Mouse (Mus musculus) adrenal gland, postnatal 36 days (tissue): ENCODE measurements around the gene Cnot1. TPM values are rescaled to one million over a fixed set of nuclear protein-coding genes. Genes with fewer than 3 reads are reported as not detected.

Experiments used
- DNase-seq, 2 experiments: peaks; one replicate each; pipeline ENCODE4 v3.0.0; 2021; ENCODE audit warnings: mixed read lengths in 1 of 2
- total RNA-seq, 2 experiments: library from RNA; stranded (reverse); gene quantifications; 2 replicates each; pipeline ENCODE4 v1.2.3; 2021

Cnot1 gene
- total RNA-seq, 2 experiments from 2014 or later, result 148 to 168 TPM

- no peak for DNase-seq
Measured at GRCm38 (mm10) chr8:95738596-95738995, 68.7 kb downstream of the Cnot1 start.

DNA sequence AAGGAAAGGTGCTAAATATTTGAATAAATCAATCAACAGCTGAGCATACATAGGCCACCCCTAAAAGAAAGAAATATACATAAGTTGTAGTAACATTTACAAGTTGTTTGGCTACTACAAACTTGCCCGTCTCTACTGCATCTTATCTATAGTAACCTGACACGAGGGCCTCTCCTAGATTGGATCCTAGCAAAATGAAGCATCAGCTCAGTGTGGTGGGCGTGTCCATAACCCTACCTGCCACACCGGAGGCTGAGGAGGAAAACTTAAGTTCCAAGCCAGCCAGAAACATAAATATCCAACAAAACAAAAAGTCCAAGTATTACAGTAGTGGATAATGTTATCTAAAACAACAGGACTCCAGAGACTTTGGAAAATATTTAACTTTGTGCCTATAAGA, 79.6 kb downstream of the Cnot1 start:
- DNase-seq, result no peak

- no peak for DNase-seq
Measured at GRCm38 (mm10) chr8:95716546-95717335, 90.5 kb downstream of the Cnot1 start.

DNA sequence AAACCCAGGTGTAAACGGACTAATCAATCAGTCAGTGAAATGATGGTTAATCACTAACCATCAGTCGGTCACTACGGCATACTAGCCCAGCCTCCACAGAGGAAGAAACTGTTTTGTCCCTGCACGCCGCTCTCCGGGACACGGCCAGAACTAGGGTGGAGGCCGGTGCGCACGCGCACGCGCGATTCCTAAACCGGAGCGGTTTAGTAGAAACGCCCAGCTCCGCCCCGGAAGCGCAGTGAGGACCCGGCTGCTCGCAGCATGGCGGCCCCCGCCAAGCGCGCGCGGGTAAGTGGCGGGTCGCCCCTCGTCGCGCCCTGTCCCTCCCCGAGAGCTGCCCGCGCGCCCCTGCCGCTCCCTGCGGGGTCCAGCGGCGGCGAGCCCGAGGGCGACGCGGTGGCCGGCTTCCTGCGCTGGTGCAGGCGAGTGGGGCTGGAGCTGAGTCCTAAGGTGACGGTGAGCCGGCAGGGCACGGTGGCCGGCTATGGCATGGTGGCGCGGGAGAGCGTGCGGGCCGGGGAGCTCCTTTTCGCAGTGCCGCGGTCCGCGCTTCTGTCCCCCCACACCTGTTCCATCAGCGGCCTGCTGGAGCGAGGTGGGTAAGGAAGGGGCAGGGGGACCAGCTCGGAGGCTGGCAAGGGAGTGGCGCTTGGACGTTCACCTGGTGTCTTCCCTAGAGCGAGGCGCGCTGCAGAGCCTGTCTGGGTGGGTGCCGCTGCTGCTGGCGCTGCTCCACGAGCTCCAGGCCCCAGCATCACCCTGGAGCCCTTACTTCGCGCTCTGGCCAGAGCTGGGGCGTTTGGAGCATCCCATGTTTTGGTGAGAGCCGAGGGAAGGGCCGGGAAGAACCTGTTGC, 91.4 kb downstream of the Cnot1 start, which contains the start of gene Setd6:
Setd6 (plus strand) TSS at position 206 of the 856 bp plus-strand sequence.
- DNase-seq, result peak; percentile 92 to 95

GRCm38 (mm10) chr8:95714837-95715413, 92.3 kb downstream of the Cnot1 start:
- DNase-seq, result no peak

GRCm38 (mm10) chr8:95714367-95714766, 92.9 kb downstream of the Cnot1 start:
- no peak for DNase-seq

GRCm38 (mm10) chr8:95713100-95714010, 93.9 kb downstream of the Cnot1 start:
- peak; percentile 74 to 80 for DNase-seq

DNA sequence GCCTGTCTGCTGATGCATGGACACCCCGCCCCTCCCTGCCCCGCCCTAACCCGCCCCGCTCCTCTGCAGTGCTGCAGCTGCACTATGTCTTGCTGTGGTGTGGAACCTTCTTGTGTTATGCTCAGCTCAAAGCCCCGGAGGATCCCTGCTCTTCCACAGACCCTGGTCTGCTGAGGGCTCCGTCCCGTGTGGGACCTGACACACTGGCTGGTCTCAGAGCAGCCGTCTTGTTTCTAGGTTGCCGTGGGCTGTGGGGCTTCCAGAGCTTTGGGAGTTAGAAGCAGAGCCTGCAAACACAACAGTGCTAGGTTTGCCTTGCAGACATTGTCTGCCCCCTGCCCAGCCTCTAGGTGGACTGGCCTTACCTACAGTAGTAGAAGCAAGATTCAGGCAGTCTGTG, 94.9 kb downstream of the Cnot1 start:
- no peak for DNase-seq

GRCm38 (mm10) chr8:95711029-95711428, 96.2 kb downstream of the Cnot1 start:
- no peak for DNase-seq

DNA sequence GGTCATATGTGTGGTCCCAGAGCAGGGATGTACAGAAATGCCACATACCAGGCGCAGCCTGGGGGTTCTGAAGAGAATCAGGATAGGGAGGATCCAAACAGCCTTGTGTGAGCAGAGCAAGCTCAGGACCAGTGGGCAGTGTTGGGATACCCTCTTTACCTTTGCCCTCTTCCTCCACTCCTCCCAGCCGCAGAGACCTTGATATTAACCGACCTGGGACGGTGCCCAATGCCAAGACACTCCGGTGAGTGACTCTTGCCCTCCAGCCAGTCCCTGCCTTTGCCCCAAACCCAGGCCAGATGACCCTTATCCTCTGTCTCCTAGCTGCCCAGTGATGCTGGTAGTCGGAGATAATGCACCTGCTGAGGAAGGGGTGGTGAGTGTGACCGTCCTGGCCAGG, 97.7 kb downstream of the Cnot1 start:
- DNase-seq, result no peak

GRCm38 (mm10) chr8:95704538-95704937, 102.7 kb downstream of the Cnot1 start:
- no peak for DNase-seq

GRCm38 (mm10) chr8:95703461-95704260, 103.6 kb downstream of the Cnot1 start:
- peak in 1 of 2 experiments; percentile 28 for DNase-seq

GRCm38 (mm10) chr8:95702480-95703446, 104.5 kb downstream of the Cnot1 start:
- DNase-seq, result peak; percentile 85 to 87

- no peak for DNase-seq
Measured at GRCm38 (mm10) chr8:95701809-95702208, 105.5 kb downstream of the Cnot1 start.

- DNase-seq, result no peak
Measured at GRCm38 (mm10) chr8:95700282-95700681, 107.0 kb downstream of the Cnot1 start.

- DNase-seq, result no peak
Measured at GRCm38 (mm10) chr8:95698179-95698578, 109.1 kb downstream of the Cnot1 start.

DNA sequence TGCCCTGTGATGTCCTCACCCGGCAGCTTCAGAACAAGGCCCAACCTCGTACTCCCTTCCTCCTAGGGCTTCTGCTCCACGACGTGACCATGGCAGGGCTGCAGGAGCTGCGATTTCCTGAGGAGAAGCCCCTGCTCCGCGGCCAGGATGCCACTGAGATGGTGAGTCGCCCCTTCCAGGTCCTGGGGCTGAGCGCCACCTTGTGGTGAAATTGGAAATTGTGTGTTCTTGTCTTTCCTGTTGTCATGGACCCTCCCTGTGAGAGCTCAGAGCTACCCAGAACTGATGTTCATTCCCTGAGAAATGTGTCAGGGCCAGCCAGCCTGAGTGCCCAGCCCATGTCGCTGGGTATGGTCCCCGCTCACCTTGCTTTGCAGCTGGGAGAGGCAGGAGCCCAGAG, 110.1 kb downstream of the Cnot1 start:
- peak; percentile 78 to 84 for DNase-seq

DNA sequence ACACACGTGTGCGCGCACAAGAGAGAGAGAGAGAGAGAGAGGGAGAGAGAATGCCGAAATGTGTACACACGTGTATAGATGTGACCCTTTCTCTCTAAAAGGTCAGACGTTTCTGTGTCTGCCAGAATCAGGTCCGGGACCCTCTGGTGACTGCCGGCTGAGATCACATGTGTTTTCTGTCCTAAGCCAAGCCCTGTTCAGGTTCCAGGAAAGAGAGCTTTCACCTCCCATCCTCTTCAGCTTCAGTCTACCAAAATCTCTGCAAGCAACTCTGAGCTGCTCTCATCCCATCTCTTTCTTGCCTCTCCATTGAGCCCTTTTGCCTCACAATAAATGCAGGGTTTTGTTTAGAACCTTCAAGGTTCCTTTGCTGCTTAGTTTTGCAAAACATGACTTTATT, 110.6 kb downstream of the Cnot1 start:
- no peak for DNase-seq

GRCm38 (mm10) chr8:95694631-95695030, 112.6 kb downstream of the Cnot1 start:
- no peak for DNase-seq
